Mouse (Mus musculus) lung, postnatal 0 days (tissue): Measurements from ENCODE around the gene Mcu.

ENCODE experiments used
- CTCF ChIP-seq: IDR thresholded peaks from 2 replicates; pipeline ENCODE4 v1.5.1; 2016; ENCODE audit warnings: antibody characterized with exemption, mild to moderate bottlenecking
- EP300 ChIP-seq: IDR thresholded peaks from 2 replicates; pipeline ENCODE4 v1.6.1; 2016; ENCODE audit warnings: antibody characterized with exemption, mild to moderate bottlenecking, control low read depth

- no peak for TF ChIP-seq CTCF
- TF ChIP-seq EP300 = no peak
Observed at GRCm38 (mm10) chr10:59603843-59604242, 12.6 kb downstream of the Mcu start.
